Mouse (Mus musculus) limb, embryonic 14.5 days (tissue): ENCODE measurements around the gene Fgfrl1. TPM values are rescaled to one million over a fixed set of nuclear protein-coding genes. Genes with fewer than 3 reads are reported as not detected.

Experiments used
- ATAC-seq: fragments of 200-750 bp; cut with Nextera tagmentation; 2 replicates; pipeline ENCODE4 v1.8.0; 2017; ENCODE audit warnings: low read depth, moderate number of reproducible peaks, moderate TSS enrichment; ENCODE audit not compliant: low FRiP score
- DNase-seq: peaks from one replicate; pipeline ENCODE4 v3.0.0-alpha.2; 2015; ENCODE audit warnings: low spot score
- H3K27ac ChIP-seq: fragments of 300-500 bp; sonication (generic); replicated peaks from 2 replicates; pipeline ENCODE4 v1.5.1; 2014; ENCODE audit warnings: low read depth, mild to moderate bottlenecking, low read length, moderate library complexity, mixed read lengths
- H3K27me3 ChIP-seq: fragments of 300-500 bp; sonication (generic); 2 replicates; pipeline ENCODE4 v1.6.1; 2014; ENCODE audit warnings: low read length, mixed read lengths; ENCODE audit not compliant: control insufficient read depth, insufficient read depth
- H3K36me3 ChIP-seq: fragments of 300-500 bp; sonication (generic); 2 replicates; pipeline ENCODE4 v1.6.1; 2014; ENCODE audit warnings: mild to moderate bottlenecking, low read length, moderate library complexity, mixed read lengths; ENCODE audit not compliant: control insufficient read depth, insufficient read depth
- H3K4me1 ChIP-seq: fragments of 300-500 bp; sonication (generic); 2 replicates; pipeline ENCODE4 v1.6.1; 2014; ENCODE audit warnings: antibody characterized with exemption, low read length, mixed read lengths; ENCODE audit not compliant: control insufficient read depth, insufficient read depth
- H3K4me2 ChIP-seq: fragments of 300-500 bp; sonication (generic); replicated peaks from 2 replicates; pipeline ENCODE4 v1.6.1; 2014; ENCODE audit warnings: low read depth, mild to moderate bottlenecking, low read length, moderate library complexity; ENCODE audit not compliant: severe bottlenecking
- H3K4me3 ChIP-seq: fragments of 300-500 bp; sonication (generic); replicated peaks from 2 replicates; pipeline ENCODE4 v1.5.1; 2014; ENCODE audit warnings: low read length
- H3K9ac ChIP-seq: fragments of 300-500 bp; sonication (generic); 2 replicates; pipeline ENCODE4 v1.6.1; 2014; ENCODE audit warnings: mild to moderate bottlenecking, low read depth, low read length, moderate library complexity; ENCODE audit not compliant: severe bottlenecking
- H3K9me3 ChIP-seq: fragments of 300-500 bp; sonication (generic); 2 replicates; pipeline ENCODE4 v1.6.1; 2016; ENCODE audit warnings: low read length; ENCODE audit not compliant: control insufficient read depth
- POLR2A ChIP-seq: fragments of 200-500 bp; IDR thresholded peaks from 2 replicates; pipeline ENCODE4 v1.8.0; 2012; ENCODE audit warnings: inconsistent platforms, mild to moderate bottlenecking, moderate library complexity, borderline replicate concordance; ENCODE audit not compliant: insufficient read depth, insufficient read length; ENCODE audit errors: extremely low read depth
- WGBS: fragments of 180-500 bp; shearing (Covaris S2); extraction: QIAGEN DNeasy Blood & Tissue Kit; methylation state at CpG from one replicate; pipeline ENCODE4 v1.1.7; 2014; 5-methylcytosine and 5-hydroxymethylcytosine counted together
- polyA plus RNA-seq, 2 experiments: library from polyadenylated mRNA; depleted of rRNA in 1 of 2; stranded (reverse) in 1 of 2; unstranded in 1 of 2; fragments of >200 nt; fragmentation: Nextera tagmentation in 1 of 2; extraction: Ambion mirVana in 1 of 2; gene quantifications; 2 replicates each; pipeline versions ENCODE4 v1.2.1 to v1.2.3; 2012 to 2014

The Fgfrl1 gene
- polyA plus RNA-seq, 2 experiments, result 46.5 to 119 TPM

GRCm38 (mm10) chr5:108667370-108667769, 24.8 kb upstream of the Fgfrl1 start:
- Histone ChIP-seq H3K4me3 (no peak overlapping the region), H3K4me1 (peaks cover 11% of the 10 kb centered on the region; the same call in 1 of the 2 replicates), H3K9ac (no peak overlapping the region), H3K27ac (no peak overlapping the region), H3K9me3 (no peaks in the 10 kb centered on the region), H3K4me2 (no peak overlapping the region), H3K36me3 (peaks cover 7% of the 10 kb centered on the region), H3K27me3 (no peaks in the 10 kb centered on the region)
- DNase-seq (no peak), ATAC-seq (no peak)
- WGBS, result 82% methylated on average over 2 of the region's 2 CpGs
- TF ChIP-seq POLR2A, result no peak

GRCm38 (mm10) chr5:108668387-108668932, 23.7 kb upstream of the Fgfrl1 start:
- Histone ChIP-seq H3K9me3 (no peaks in the 10 kb centered on the region), H3K4me3 (peak overlapping the region; percentile 53), H3K9ac (peak overlapping the region; percentile 78), H3K4me2 (peak overlapping the region; percentile 85), H3K27me3 (no peaks in the 10 kb centered on the region), H3K27ac (peak overlapping the region; percentile 85), H3K4me1 (peaks cover 11% of the 10 kb centered on the region; the same call in 1 of the 2 replicates), H3K36me3 (peaks cover 7% of the 10 kb centered on the region)
- DNase-seq, result no peak
- ATAC-seq, result no peak
- WGBS, result 16% methylated on average over 3 of the region's 3 CpGs
- TF ChIP-seq POLR2A, result no peak

- WGBS, result 6% methylated on average over 36 of the region's 43 CpGs
- Histone ChIP-seq H3K4me2 (peak within 1 kb of the TSS; percentile 85), H3K27ac (peak within 1 kb of the TSS; percentile 85), H3K4me3 (peak within 1 kb of the TSS; percentile 53), H3K4me1 (peaks cover 11% of the 10 kb centered on the region; the same call in 1 of the 2 replicates), H3K36me3 (peaks cover 7% of the 10 kb centered on the region), H3K9me3 (no peaks in the 10 kb centered on the region), H3K9ac (peak within 1 kb of the TSS; percentile 78), H3K27me3 (no peaks in the 10 kb centered on the region)
- 0 out of 2 replicates have a peak, but pooled peaks have one; percentile 8 for TF ChIP-seq POLR2A
- ATAC-seq, result peak; percentile 89
- peak; percentile 84 for DNase-seq
These were observed 22.9 kb upstream of the Fgfrl1 start, which contains the start of gene Dgkq for GRCm38 (mm10) chr5:108668977-108669936. Dgkq (minus strand) TSS chr5:108669672.

GRCm38 (mm10) chr5:108669986-108670385, 22.2 kb upstream of the Fgfrl1 start:
- DNase-seq (no peak), ATAC-seq (no peak)
- H3K4me2 ChIP-seq, result peak overlapping the region; percentile 85
- H3K9ac ChIP-seq, result peak overlapping the region; percentile 78
- no peaks in the 10 kb centered on the region for H3K9me3 ChIP-seq
- H3K4me1 ChIP-seq, result peaks cover 11% of the 10 kb centered on the region; the same call in 1 of the 2 replicates
- H3K27ac ChIP-seq, result no peak overlapping the region
- H3K36me3 ChIP-seq, result peaks cover 7% of the 10 kb centered on the region
- TF ChIP-seq POLR2A, result no peak
- no peaks in the 10 kb centered on the region for H3K27me3 ChIP-seq
- H3K4me3 ChIP-seq, result peak overlapping the region; percentile 53; the same call in 1 of the 2 replicates
- 79% methylated on average over 9 of the region's 9 CpGs for WGBS

GRCm38 (mm10) chr5:108670785-108671184, 21.4 kb upstream of the Fgfrl1 start:
- Histone ChIP-seq H3K4me2 (no peak overlapping the region), H3K9ac (no peak overlapping the region), H3K27ac (no peak overlapping the region), H3K4me1 (peaks cover 11% of the 10 kb centered on the region; the same call in 1 of the 2 replicates), H3K36me3 (peaks cover 7% of the 10 kb centered on the region), H3K27me3 (no peaks in the 10 kb centered on the region), H3K9me3 (no peaks in the 10 kb centered on the region), H3K4me3 (no peak overlapping the region)
- TF ChIP-seq POLR2A, result no peak
- ATAC-seq (no peak), DNase-seq (no peak)
